Mouse (Mus musculus) CD4-positive, CD25-positive, alpha-beta regulatory T cell, adult 9 weeks (primary cell): ENCODE results near the gene Olfr873. TPM values are rescaled to one million over a fixed set of nuclear protein-coding genes. Genes with fewer than 3 reads are reported as not detected.

Source experiments
- polyA plus RNA-seq: library from polyadenylated mRNA; unstranded; fragments of 100-300 nt; shearing (Covaris generic); gene quantifications from one replicate; pipeline ENCODE4 v1.2.1, GENCODE M21; 2017

The Olfr873 gene
- polyA plus RNA-seq, result not detected

GRCm38 (mm10) chr9:20298232-20298631, at the start of gene Olfr873:
Olfr873 (plus strand) TSS chr9:20298532.

DNA sequence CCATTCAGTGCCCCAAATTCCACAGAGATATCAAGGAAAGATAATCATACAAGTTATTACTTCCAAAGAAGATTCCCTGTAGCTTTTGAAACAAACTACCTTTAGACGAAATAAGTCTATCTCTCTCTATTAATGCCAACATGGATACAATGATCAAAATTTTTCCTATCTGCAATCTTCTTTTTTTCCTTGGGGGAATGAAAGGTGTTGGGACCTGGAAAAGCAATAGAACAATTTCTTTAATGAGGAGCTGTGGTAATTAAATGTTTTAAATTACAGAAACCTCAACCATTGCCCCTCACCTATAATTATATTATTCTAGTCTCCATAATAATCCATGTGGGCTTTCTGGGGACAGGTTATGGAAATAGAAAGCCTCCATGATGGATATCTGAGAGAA, 16.3 kb upstream of the Olfr873 start, which contains the start of gene Olfr39:
Olfr39 (plus strand) TSS at position 301 of the 400 bp plus-strand sequence.

GRCm38 (mm10) chr9:20335994-20336393, 37.7 kb downstream of the Olfr873 start, which contains the start of gene Olfr18:
Olfr18 (minus strand) TSS chr9:20336094.

Other genes starting within 250 kb of the Olfr873 start
- gene Olfr867, start 241.0 kb upstream of the Olfr873 start, polyA plus RNA-seq, result not detected
- gene Olfr868, start 199.9 kb upstream of the Olfr873 start, polyA plus RNA-seq, result not detected
- gene Olfr869, start 169.5 kb upstream of the Olfr873 start, polyA plus RNA-seq, result not detected
- not detected for gene Olfr870, start 124.5 kb upstream of the Olfr873 start, polyA plus RNA-seq
- not detected for gene Olfr871, start 86.3 kb upstream of the Olfr873 start, polyA plus RNA-seq
- not detected for gene Olfr872, start 61.4 kb upstream of the Olfr873 start, polyA plus RNA-seq
- not detected for gene Olfr39, start 16.2 kb upstream of the Olfr873 start, polyA plus RNA-seq
- gene Olfr18, start 37.6 kb downstream of the Olfr873 start, polyA plus RNA-seq, result 0.21 TPM
- gene Zfp560, start 86.6 kb downstream of the Olfr873 start, polyA plus RNA-seq, result 48.5 TPM
- gene Zfp26, start 161.6 kb downstream of the Olfr873 start, polyA plus RNA-seq, result 38.1 TPM
- gene Zfp426, start 194.2 kb downstream of the Olfr873 start, polyA plus RNA-seq, result 30.9 TPM
- gene Zfp266, start 222.9 kb downstream of the Olfr873 start, polyA plus RNA-seq, result 35.5 TPM